Mouse (Mus musculus) testis, adult 2 months (tissue): ENCODE measurements around the gene Slc43a2.

Source experiments
- CTCF ChIP-seq: fragments of 200-500 bp; IDR thresholded peaks from 2 replicates; pipeline ENCODE4 v1.5.1; 2012; ENCODE audit warnings: low read depth, mild to moderate bottlenecking, inconsistent platforms, low read length, moderate library complexity; ENCODE audit not compliant: control insufficient read depth, insufficient read depth, insufficient replicate concordance
- POLR2A ChIP-seq: fragments of 200-500 bp; IDR thresholded peaks from 2 replicates; pipeline ENCODE4 v1.6.1; 2012; ENCODE audit warnings: low read depth, mild to moderate bottlenecking, inconsistent platforms, low read length, moderate library complexity; ENCODE audit not compliant: control insufficient read depth

DNA sequence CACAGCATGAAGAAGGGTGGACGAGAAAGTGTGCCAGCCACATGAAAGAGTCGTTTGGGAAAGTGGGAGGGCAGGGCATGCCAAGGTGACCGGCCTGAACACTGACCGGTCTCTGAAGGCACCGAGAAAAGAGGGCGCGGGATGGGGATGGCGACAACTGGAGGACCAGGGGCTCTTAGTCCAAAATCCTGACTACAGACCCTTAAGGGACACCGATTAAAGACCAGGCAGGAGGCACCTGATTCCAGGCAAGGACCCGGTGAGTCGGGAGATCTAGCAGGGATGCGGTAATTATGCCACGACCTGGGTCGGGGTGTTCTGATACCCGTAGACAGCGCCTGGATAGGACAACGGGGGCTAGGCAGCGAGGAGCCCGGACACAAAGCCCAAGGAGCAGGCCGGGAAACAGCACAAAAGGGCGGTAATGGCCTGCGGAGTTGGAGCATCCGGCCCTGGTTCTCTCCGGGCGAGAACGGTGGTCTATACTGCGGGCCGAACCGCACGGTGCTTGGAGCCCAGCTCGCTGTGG lies 585 bp upstream of the Slc43a2 start:
- TF ChIP-seq CTCF (no peak), POLR2A (no peak; the same call in 1 of the 2 replicates)
